Mouse (Mus musculus) spleen, embryonic (tissue): Measurements from ENCODE around the gene Tbx4.

ENCODE experiments used
- CTCF ChIA-PET: fragments of 350-600 bp; sonication (Branson Sonifier 250); formaldehyde crosslinking; loops from one replicate; lab custom pipeline; 2022; lab: Charles Lee

The Tbx4 gene

GRCm38 (mm10) chr11:85961498-85961897, 75.3 kb downstream of the Tbx4 start:
- CTCF ChIA-PET, result interaction anchor here (0.7 kb wide), 1 partner anchor 1792 kb away, joined by 5 read pairs; no protein-coding TSS in a partner anchor
